Mouse (Mus musculus) bone marrow macrophage, adult 2 months (primary cell): ENCODE results near the gene 1810010H24Rik.

Experiments
- CTCF ChIP-seq: IDR thresholded peaks from 2 replicates; pipeline ENCODE4 v1.5.1; 2012; ENCODE audit warnings: low read depth, mild to moderate bottlenecking, low read length, moderate library complexity
- POLR2A ChIP-seq: IDR thresholded peaks from 2 replicates; pipeline ENCODE4 v1.6.1; 2012; ENCODE audit warnings: mild to moderate bottlenecking, low read depth, low read length, borderline replicate concordance

GRCm38 (mm10) chr11:107024406-107024805 is 1.1 kb upstream of the 1810010H24Rik start:
- TF ChIP-seq POLR2A (no peak), CTCF (no peak)
